Mouse (Mus musculus) hindbrain, embryonic 16.5 days (tissue): ENCODE measurements around the gene Midn. TPM values are rescaled to one million over a fixed set of nuclear protein-coding genes. Genes with fewer than 3 reads are reported as not detected.
A peak's percentile ranks its signal among the peaks of the same experiment; 100 is the strongest.

Source experiments
- ATAC-seq: fragments of 200-750 bp; cut with Nextera tagmentation; 2 replicates; pipeline ENCODE4 v1.8.0; 2017; ENCODE audit warnings: moderate TSS enrichment, moderate library complexity
- H3K27ac ChIP-seq: fragments of 300-500 bp; sonication (generic); 2 replicates; pipeline ENCODE4 v1.5.1; 2014; ENCODE audit warnings: low read depth, mild to moderate bottlenecking, control low read depth, low read length, moderate library complexity
- H3K27me3 ChIP-seq: fragments of 300-500 bp; sonication (generic); replicated peaks from 2 replicates; pipeline ENCODE4 v1.6.1; 2014; ENCODE audit warnings: low read length; ENCODE audit not compliant: control insufficient read depth, insufficient read depth
- H3K36me3 ChIP-seq: fragments of 300-500 bp; sonication (generic); 2 replicates; pipeline ENCODE4 v1.6.1; 2014; ENCODE audit warnings: mild to moderate bottlenecking, low read length, moderate library complexity, mixed read lengths; ENCODE audit not compliant: control insufficient read depth, insufficient read depth
- H3K4me1 ChIP-seq: fragments of 300-500 bp; sonication (generic); 2 replicates; pipeline ENCODE4 v1.6.1; 2014; ENCODE audit warnings: low read depth, low read length; ENCODE audit not compliant: control insufficient read depth, insufficient read depth
- H3K4me2 ChIP-seq: fragments of 300-500 bp; sonication (generic); 2 replicates; pipeline ENCODE4 v1.6.1; 2014; ENCODE audit warnings: mild to moderate bottlenecking, low read length, control low read depth, moderate library complexity
- H3K4me3 ChIP-seq: fragments of 300-500 bp; sonication (generic); 2 replicates; pipeline ENCODE4 v1.5.1; 2014; ENCODE audit warnings: mild to moderate bottlenecking, low read length, control low read depth, moderate library complexity
- H3K9ac ChIP-seq: fragments of 300-500 bp; sonication (generic); 2 replicates; pipeline ENCODE4 v1.6.1; 2014; ENCODE audit warnings: low read depth, mild to moderate bottlenecking, control low read depth, low read length, moderate library complexity
- H3K9me3 ChIP-seq: fragments of 300-500 bp; sonication (generic); 2 replicates; pipeline ENCODE4 v1.6.1; 2014; ENCODE audit warnings: mild to moderate bottlenecking, low read length, moderate library complexity; ENCODE audit not compliant: control insufficient read depth
- WGBS: fragments of 180-500 bp; shearing (Covaris S2); extraction: QIAGEN DNeasy Blood & Tissue Kit; methylation state at CpG from one replicate; pipeline ENCODE4 v1.1.7; 2014; 5-methylcytosine and 5-hydroxymethylcytosine counted together
- polyA plus RNA-seq: library from polyadenylated mRNA; unstranded; fragments of >200 nt; fragmentation: Nextera tagmentation; extraction: Ambion mirVana; gene quantifications from 2 replicates; pipeline ENCODE4 v1.2.1, GENCODE M21; 2015

Gene Midn
- polyA plus RNA-seq, 1 experiment from 2014 or later = 16.0 TPM

- Histone ChIP-seq H3K4me3 (peak overlapping the region; percentile 81), H3K36me3 (peaks cover 36% of the 10 kb centered on the region), H3K4me1 (peaks cover 44% of the 10 kb centered on the region), H3K9me3 (no peaks in the 10 kb centered on the region), H3K27me3 (no peaks in the 10 kb centered on the region), H3K4me2 (peak overlapping the region; percentile 82), H3K27ac (peak overlapping the region; percentile 98), H3K9ac (peak overlapping the region; percentile 95)
- no peak for ATAC-seq
- 4% methylated on average over 14 of the region's 15 CpGs for WGBS
Measured at GRCm38 (mm10) chr10:80152071-80152872, 4.2 kb downstream of the Midn start.

GRCm38 (mm10) chr10:80152873-80153260 is 4.8 kb downstream of the Midn start:
- Histone ChIP-seq H3K4me3 (peak overlapping the region; percentile 81), H3K4me1 (peaks cover 42% of the 10 kb centered on the region), H3K27ac (peak overlapping the region; percentile 98), H3K36me3 (peaks cover 40% of the 10 kb centered on the region), H3K9me3 (no peaks in the 10 kb centered on the region), H3K27me3 (no peaks in the 10 kb centered on the region), H3K4me2 (peak overlapping the region; percentile 82), H3K9ac (peak overlapping the region; percentile 95)
- WGBS = 26% methylated on average over 3 of the region's 3 CpGs
- ATAC-seq = no peak

- Histone ChIP-seq H3K9me3 (no peaks in the 10 kb centered on the region), H3K27me3 (no peaks in the 10 kb centered on the region), H3K4me3 (peak overlapping the region; percentile 81; the same call in 1 of the 2 replicates), H3K4me1 (peaks cover 43% of the 10 kb centered on the region), H3K4me2 (0 out of 2 replicates have a peak overlapping the region, but pooled peaks have one; percentile 82), H3K36me3 (peaks cover 40% of the 10 kb centered on the region), H3K9ac (peak overlapping the region; percentile 95; the same call in 1 of the 2 replicates), H3K27ac (peak overlapping the region; percentile 98; the same call in 1 of the 2 replicates)
- 79% methylated on average over 19 of the region's 19 CpGs for WGBS
- ATAC-seq = no peak
Measured at GRCm38 (mm10) chr10:80153713-80154112, 5.6 kb downstream of the Midn start.

GRCm38 (mm10) chr10:80154384-80154783 is 6.3 kb downstream of the Midn start:
- Histone ChIP-seq H3K36me3 (peaks cover 40% of the 10 kb centered on the region), H3K4me3 (no peak overlapping the region), H3K9ac (peak overlapping the region; percentile 9; the same call in 1 of the 2 replicates), H3K27me3 (no peaks in the 10 kb centered on the region), H3K27ac (peak overlapping the region; percentile 37; the same call in 1 of the 2 replicates), H3K4me1 (peaks cover 50% of the 10 kb centered on the region), H3K4me2 (no peak overlapping the region), H3K9me3 (no peaks in the 10 kb centered on the region)
- no peak for ATAC-seq
- WGBS = 80% methylated on average over 7 of the region's 7 CpGs

GRCm38 (mm10) chr10:80155277-80155676 is 7.2 kb downstream of the Midn start:
- H3K36me3 ChIP-seq = peaks cover 40% of the 10 kb centered on the region
- no peak overlapping the region for H3K4me2 ChIP-seq
- H3K9ac ChIP-seq = no peak overlapping the region; the same call in 1 of the 2 replicates
- H3K9me3 ChIP-seq = no peaks in the 10 kb centered on the region
- no peak for ATAC-seq
- H3K27ac ChIP-seq = peak overlapping the region; percentile 39; the same call in 1 of the 2 replicates
- H3K4me3 ChIP-seq = no peak overlapping the region
- 27% methylated on average over 1 of the region's 1 CpGs for WGBS
- peaks cover 52% of the 10 kb centered on the region for H3K4me1 ChIP-seq
- H3K27me3 ChIP-seq = no peaks in the 10 kb centered on the region

- Histone ChIP-seq H3K4me2 (no peak overlapping the region), H3K36me3 (peaks cover 40% of the 10 kb centered on the region), H3K4me3 (no peak overlapping the region), H3K27me3 (no peaks in the 10 kb centered on the region), H3K27ac (peak overlapping the region; percentile 61), H3K9ac (no peak overlapping the region), H3K4me1 (peaks cover 61% of the 10 kb centered on the region), H3K9me3 (no peaks in the 10 kb centered on the region)
- 80% methylated on average over 29 of the region's 29 CpGs for WGBS
- no peak for ATAC-seq
Measured at GRCm38 (mm10) chr10:80156002-80156751, 8.1 kb downstream of the Midn start.

- Histone ChIP-seq H3K27me3 (no peaks in the 10 kb centered on the region), H3K9me3 (no peaks in the 10 kb centered on the region), H3K27ac (peak overlapping the region; percentile 91), H3K4me3 (no peak overlapping the region), H3K4me2 (no peak overlapping the region), H3K4me1 (peaks cover 66% of the 10 kb centered on the region), H3K9ac (no peak overlapping the region), H3K36me3 (peaks cover 40% of the 10 kb centered on the region)
- no peak for ATAC-seq
- 53% methylated on average over 7 of the region's 7 CpGs for WGBS
Measured at GRCm38 (mm10) chr10:80156752-80157053, 8.6 kb downstream of the Midn start.

- 50% methylated on average over 15 of the region's 15 CpGs for WGBS
- Histone ChIP-seq H3K4me3 (no peak overlapping the region), H3K4me1 (peaks cover 63% of the 10 kb centered on the region), H3K27ac (peak overlapping the region; percentile 91), H3K9me3 (no peaks in the 10 kb centered on the region), H3K27me3 (no peaks in the 10 kb centered on the region), H3K36me3 (peaks cover 40% of the 10 kb centered on the region), H3K4me2 (no peak overlapping the region), H3K9ac (peak overlapping the region; percentile 38)
- no peak for ATAC-seq
Measured at GRCm38 (mm10) chr10:80157141-80157929, 9.3 kb downstream of the Midn start.
